Mouse (Mus musculus) forebrain, embryonic 10.5 days (tissue): ENCODE results near the gene Olfr812. TPM values are rescaled to one million over a fixed set of nuclear protein-coding genes. Genes with fewer than 3 reads are reported as not detected.
"Not testable (repeated sequence)": the region's sequence is repeated elsewhere in the genome, so short reads cannot be mapped to it uniquely, and the experiment has no call there.

Source experiments
- DNase-seq: peaks from one replicate; pipeline ENCODE4 v3.0.0-alpha.2; 2017; ENCODE audit warnings: low spot score; ENCODE audit errors: extremely low spot score
- H3K27ac ChIP-seq: fragments of 300-500 bp; sonication (generic); 2 replicates; pipeline ENCODE4 v1.5.1; 2016; ENCODE audit warnings: mild to moderate bottlenecking
- H3K27me3 ChIP-seq: fragments of 300-500 bp; sonication (generic); 2 replicates; pipeline ENCODE4 v1.6.1; 2016; ENCODE audit warnings: mild to moderate bottlenecking; ENCODE audit not compliant: poor library complexity, severe bottlenecking
- H3K36me3 ChIP-seq: fragments of 300-500 bp; sonication (generic); replicated peaks from 2 replicates; pipeline ENCODE4 v1.6.1; 2016; ENCODE audit warnings: mild to moderate bottlenecking, moderate library complexity
- H3K4me1 ChIP-seq: fragments of 300-500 bp; sonication (generic); 2 replicates; pipeline ENCODE4 v1.6.1; 2016
- H3K4me3 ChIP-seq: fragments of 300-500 bp; sonication (generic); 2 replicates; pipeline ENCODE4 v1.5.1; 2016; ENCODE audit warnings: mild to moderate bottlenecking, moderate library complexity
- H3K9me3 ChIP-seq: fragments of 300-500 bp; sonication (generic); 2 replicates; pipeline ENCODE4 v1.6.1; 2016; ENCODE audit warnings: mild to moderate bottlenecking, moderate library complexity
- WGBS: fragments of 180-500 bp; shearing (Covaris S2); methylation state at CpG from one replicate; pipeline ENCODE4 v1.1.7; 2016; 5-methylcytosine and 5-hydroxymethylcytosine counted together
- polyA plus RNA-seq: library from polyadenylated mRNA; unstranded; fragments of >200 nt; fragmentation: Nextera tagmentation; extraction: Ambion mirVana; gene quantifications from 2 replicates; pipeline ENCODE4 v1.2.1, GENCODE M21; 2016

The Olfr812 gene
- not detected in 2 replicates for polyA plus RNA-seq

DNA sequence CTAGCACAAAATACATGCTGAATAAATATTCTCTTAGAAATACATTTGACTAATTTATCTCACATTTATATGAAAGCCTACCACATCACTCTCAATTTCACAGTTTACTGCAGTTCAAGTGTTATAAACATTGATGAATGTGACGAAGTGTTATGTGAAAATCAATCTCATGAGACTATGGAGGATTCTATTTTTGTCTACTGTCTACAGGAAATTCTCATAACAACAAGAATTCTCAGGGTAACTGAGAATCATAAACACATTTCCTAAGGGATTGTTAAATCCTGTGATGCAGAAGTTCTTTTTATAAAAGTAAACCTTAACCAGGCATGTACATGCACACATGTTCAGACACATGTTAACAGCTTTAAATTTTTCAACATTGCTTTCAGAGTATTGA lies at the start of gene Olfr812:
Gene Olfr812, minus strand, starts transcription at position 101 of the 400 bp plus-strand sequence.
- Histone ChIP-seq H3K27me3 (no peaks in the 10 kb centered on the region), H3K4me1 (no peaks in the 10 kb centered on the region), H3K9me3 (no peaks in the 10 kb centered on the region), H3K36me3 (no peaks in the 10 kb centered on the region), H3K27ac (no peak within 1 kb of the TSS), H3K4me3 (no peak within 1 kb of the TSS)
- WGBS, result 86% methylated on average over 1 of the region's 1 CpGs
- no peak for DNase-seq

DNA sequence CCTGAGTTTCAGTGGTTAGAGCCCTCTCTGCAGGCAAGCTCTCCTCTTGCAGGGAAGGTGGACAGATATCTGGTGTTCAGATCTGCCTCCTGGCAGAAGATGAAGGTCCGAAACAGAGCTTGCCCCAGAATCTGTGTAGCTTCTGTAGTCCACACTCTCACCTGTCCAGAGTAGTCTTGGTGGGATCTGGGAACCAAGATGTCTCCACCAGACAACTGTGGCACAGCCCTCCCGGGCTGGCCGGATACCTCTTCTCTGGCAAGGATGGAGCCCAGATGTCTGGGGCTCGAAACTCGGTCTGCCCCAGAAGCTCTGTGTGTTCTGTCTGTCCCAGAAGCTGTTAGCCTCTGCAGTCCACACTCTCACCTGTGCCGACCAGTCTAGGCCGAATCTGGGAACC lies 40.0 kb upstream of the Olfr812 start:
- no peaks in the 10 kb centered on the region for H3K9me3 ChIP-seq
- 88% methylated on average over 7 of the region's 7 CpGs for WGBS
- no peak overlapping the region for H3K4me3 ChIP-seq
- no peaks in the 10 kb centered on the region for H3K4me1 ChIP-seq
- no peaks in the 10 kb centered on the region for H3K36me3 ChIP-seq
- H3K27me3 ChIP-seq, result no peaks in the 10 kb centered on the region
- no peak for DNase-seq
- no peak overlapping the region for H3K27ac ChIP-seq

- 91% methylated on average over 6 of the region's 6 CpGs for WGBS
- H3K27me3 ChIP-seq, H3K27ac ChIP-seq, DNase-seq, H3K4me1 ChIP-seq, H3K9me3 ChIP-seq, H3K36me3 ChIP-seq, H3K4me3 ChIP-seq: not testable (repeated sequence)
Observed at GRCm38 (mm10) chr10:129885496-129885895, 39.6 kb upstream of the Olfr812 start.

DNA sequence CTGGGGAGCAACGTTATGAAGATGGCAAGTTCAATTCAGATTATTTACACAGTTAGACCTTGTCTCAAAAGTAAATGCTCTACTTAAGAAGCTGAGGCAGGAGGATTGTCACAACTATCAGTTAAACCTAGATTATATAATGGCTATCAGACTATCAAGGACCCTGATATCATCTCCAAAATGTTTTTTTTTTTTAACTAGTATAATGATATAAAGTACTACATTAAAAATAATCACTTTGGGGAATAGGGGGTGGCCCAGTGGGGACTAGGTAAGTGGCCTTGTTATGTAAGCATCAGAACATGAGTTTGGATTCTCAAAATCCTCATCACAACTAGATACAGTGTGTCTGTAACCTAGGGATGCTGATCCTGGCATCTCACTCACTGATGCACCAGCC lies 33.9 kb upstream of the Olfr812 start, which contains the start of gene Olfr814:
Gene Olfr814, minus strand, starts transcription at position 101 of the 400 bp plus-strand sequence.
- not testable (repeated sequence) for H3K36me3 ChIP-seq, H3K9me3 ChIP-seq, H3K27me3 ChIP-seq, H3K4me1 ChIP-seq, H3K4me3 ChIP-seq, DNase-seq, H3K27ac ChIP-seq
- 71% methylated on average over 1 of the region's 1 CpGs for WGBS

DNA sequence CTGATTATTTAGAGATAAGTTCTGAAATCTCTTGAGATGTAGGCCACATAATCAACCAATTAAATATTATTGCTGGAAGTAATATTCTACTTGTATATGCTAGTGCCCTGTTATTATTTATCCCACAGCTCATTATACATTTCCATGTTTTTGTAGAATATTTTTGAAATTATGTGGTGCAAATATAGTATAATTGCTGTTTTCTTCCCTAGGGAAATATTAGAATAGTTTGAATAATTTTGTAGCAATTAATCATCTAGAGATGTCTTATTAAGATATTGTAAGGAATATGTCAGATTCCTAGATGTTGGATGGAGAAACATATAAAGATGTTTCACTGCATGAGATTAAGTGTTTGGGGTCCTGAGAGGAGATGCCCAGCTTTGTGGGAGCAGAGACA lies 9.2 kb upstream of the Olfr812 start, which contains the start of gene Olfr813:
Gene Olfr813, plus strand, starts transcription at position 301 of the 400 bp plus-strand sequence.
- no peak within 1 kb of the TSS for H3K27ac ChIP-seq
- H3K4me1 ChIP-seq, result no peaks in the 10 kb centered on the region
- no peaks in the 10 kb centered on the region for H3K9me3 ChIP-seq
- H3K36me3 ChIP-seq, result no peaks in the 10 kb centered on the region
- H3K27me3 ChIP-seq, result no peaks in the 10 kb centered on the region
- H3K4me3 ChIP-seq, result no peak within 1 kb of the TSS
- no peak for DNase-seq

GRCm38 (mm10) chr10:129847343-129847742 lies 1.4 kb upstream of the Olfr812 start:
- Histone ChIP-seq H3K27ac (no peak overlapping the region), H3K4me3 (no peak overlapping the region), H3K27me3 (no peaks in the 10 kb centered on the region), H3K9me3 (no peaks in the 10 kb centered on the region), H3K4me1 (no peaks in the 10 kb centered on the region), H3K36me3 (no peaks in the 10 kb centered on the region)
- 52% methylated on average over 1 of the region's 1 CpGs for WGBS
- DNase-seq, result no peak

- no peak for DNase-seq
- WGBS, result 88% methylated on average over 4 of the region's 4 CpGs
Observed at GRCm38 (mm10) chr10:129804296-129804695, 41.6 kb downstream of the Olfr812 start, which contains the start of gene Olfr811. Olfr811 (minus strand) TSS chr10:129804396.

GRCm38 (mm10) chr10:129794817-129795216 lies 51.1 kb downstream of the Olfr812 start, which contains the start of gene Olfr810:
Olfr810 (minus strand) TSS chr10:129794917.
- Histone ChIP-seq H3K27me3 (no peaks in the 10 kb centered on the region), H3K4me3 (no peak within 1 kb of the TSS)

More at GRCm38 (mm10) chr10:129804296-129804695, 41.6 kb downstream of the Olfr812 start, which contains the start of gene Olfr811:
- H3K4me1 ChIP-seq, result no peaks in the 10 kb centered on the region
- no peaks in the 10 kb centered on the region for H3K36me3 ChIP-seq
- H3K4me3 ChIP-seq, result no peak within 1 kb of the TSS
- H3K27ac ChIP-seq, result no peak within 1 kb of the TSS
- H3K27me3 ChIP-seq, result no peaks in the 10 kb centered on the region
- no peaks in the 10 kb centered on the region for H3K9me3 ChIP-seq

More at GRCm38 (mm10) chr10:129794817-129795216, 51.1 kb downstream of the Olfr812 start, which contains the start of gene Olfr810:
- H3K36me3 ChIP-seq, result no peaks in the 10 kb centered on the region
- H3K9me3 ChIP-seq, result no peaks in the 10 kb centered on the region
- H3K4me1 ChIP-seq, result no peaks in the 10 kb centered on the region
- no peak within 1 kb of the TSS for H3K27ac ChIP-seq
- no peak for DNase-seq

Other genes with a start within 250 kb of the Olfr812 start
- gene Olfr796, start 233.5 kb downstream of the Olfr812 start, polyA plus RNA-seq, result not detected in 2 replicates
- not detected in 2 replicates for gene Olfr798, start 218.2 kb downstream of the Olfr812 start, polyA plus RNA-seq
- gene Olfr799, start 208.6 kb downstream of the Olfr812 start, polyA plus RNA-seq, result not detected in 2 replicates
- not detected in 2 replicates for gene Olfr800, start 188.4 kb downstream of the Olfr812 start, polyA plus RNA-seq
- not detected in 2 replicates for gene Olfr801, start 172.2 kb downstream of the Olfr812 start, polyA plus RNA-seq
- gene Olfr802, start 157.9 kb downstream of the Olfr812 start, polyA plus RNA-seq, result not detected in 2 replicates
- not detected in 2 replicates for gene Olfr803, start 151.8 kb downstream of the Olfr812 start, polyA plus RNA-seq
- gene Olfr804, start 142.9 kb downstream of the Olfr812 start, polyA plus RNA-seq, result not detected in 2 replicates
- not detected in 2 replicates for gene Olfr805, start 116.7 kb downstream of the Olfr812 start, polyA plus RNA-seq
- not detected in 2 replicates for gene Olfr806, start 104.2 kb downstream of the Olfr812 start, polyA plus RNA-seq
- not detected in 2 replicates for gene Olfr807, start 88.3 kb downstream of the Olfr812 start, polyA plus RNA-seq
- not detected in 2 replicates for gene Olfr808, start 80.6 kb downstream of the Olfr812 start, polyA plus RNA-seq
- gene Olfr809, start 71.5 kb downstream of the Olfr812 start, polyA plus RNA-seq, result not detected in 2 replicates
- not detected in 2 replicates for gene Olfr810, start 51.2 kb downstream of the Olfr812 start, polyA plus RNA-seq
- gene Olfr811, start 41.7 kb downstream of the Olfr812 start, polyA plus RNA-seq, result not detected in 2 replicates
- gene Olfr813, start 9.3 kb upstream of the Olfr812 start, polyA plus RNA-seq, result not detected in 2 replicates
- not detected in 2 replicates for gene Olfr814, start 33.8 kb upstream of the Olfr812 start, polyA plus RNA-seq
- not detected in 2 replicates for gene Olfr815, start 59.8 kb upstream of the Olfr812 start, polyA plus RNA-seq
- not detected in 2 replicates for gene Olfr816, start 69.5 kb upstream of the Olfr812 start, polyA plus RNA-seq
- not detected in 2 replicates for gene Olfr818, start 103.0 kb upstream of the Olfr812 start, polyA plus RNA-seq
- gene Olfr819, start 121.2 kb upstream of the Olfr812 start, polyA plus RNA-seq, result not detected in 2 replicates
- not detected in 2 replicates for gene Olfr247, start 130.0 kb upstream of the Olfr812 start, polyA plus RNA-seq
- not detected in 2 replicates for gene Gm10310, start 139.0 kb upstream of the Olfr812 start, polyA plus RNA-seq
- not detected in 2 replicates for gene Olfr820, start 166.5 kb upstream of the Olfr812 start, polyA plus RNA-seq
- gene Olfr821, start 184.3 kb upstream of the Olfr812 start, polyA plus RNA-seq, result not detected in 2 replicates
- not detected in 2 replicates for gene Olfr822, start 225.1 kb upstream of the Olfr812 start, polyA plus RNA-seq